Mouse (Mus musculus) midbrain, embryonic 11.5 days (tissue): ENCODE measurements around the gene Macf1. TPM values are rescaled to one million over a fixed set of nuclear protein-coding genes. Genes with fewer than 3 reads are reported as not detected.

Experiments used
- ATAC-seq: fragments of 200-750 bp; cut with Nextera tagmentation; 2 replicates; pipeline ENCODE4 v1.8.0; 2017; ENCODE audit warnings: moderate TSS enrichment, moderate library complexity; ENCODE audit not compliant: low FRiP score
- DNase-seq: peaks from one replicate; pipeline ENCODE4 v3.0.0; 2015; ENCODE audit warnings: low spot score; ENCODE audit errors: missing footprints
- H3K27ac ChIP-seq: fragments of 300-500 bp; sonication (generic); 2 replicates; pipeline ENCODE4 v1.5.1; 2014; ENCODE audit warnings: low read depth, low read length
- H3K27me3 ChIP-seq: fragments of 300-500 bp; sonication (generic); 2 replicates; pipeline ENCODE4 v1.6.1; 2014; ENCODE audit warnings: mild to moderate bottlenecking, low read length, moderate library complexity, mixed read lengths; ENCODE audit not compliant: control insufficient read depth, insufficient read depth
- H3K36me3 ChIP-seq: fragments of 300-500 bp; sonication (generic); 2 replicates; pipeline ENCODE4 v1.6.1; 2014; ENCODE audit warnings: mild to moderate bottlenecking, low read length, moderate library complexity, mixed read lengths; ENCODE audit not compliant: control insufficient read depth, insufficient read depth
- H3K4me1 ChIP-seq: fragments of 300-500 bp; sonication (generic); 2 replicates; pipeline ENCODE4 v1.6.1; 2014; ENCODE audit warnings: low read length; ENCODE audit not compliant: control insufficient read depth, insufficient read depth
- H3K4me2 ChIP-seq: fragments of 300-500 bp; sonication (generic); 2 replicates; pipeline ENCODE4 v1.6.1; 2014; ENCODE audit warnings: mild to moderate bottlenecking, moderate library complexity
- H3K4me3 ChIP-seq: fragments of 300-500 bp; sonication (generic); 2 replicates; pipeline ENCODE4 v1.5.1; 2014; ENCODE audit warnings: low read depth, low read length
- H3K9ac ChIP-seq: fragments of 300-500 bp; sonication (generic); 2 replicates; pipeline ENCODE4 v1.6.1; 2014; ENCODE audit warnings: low read length
- H3K9me3 ChIP-seq: fragments of 300-500 bp; sonication (generic); 2 replicates; pipeline ENCODE4 v1.6.1; 2016; ENCODE audit warnings: low read length; ENCODE audit not compliant: control insufficient read depth
- WGBS: fragments of 180-500 bp; shearing (Covaris S2); extraction: QIAGEN DNeasy Blood & Tissue Kit; methylation state at CpG from one replicate; pipeline ENCODE4 v1.1.7; 2014; 5-methylcytosine and 5-hydroxymethylcytosine counted together
- microRNA-seq: library from miRNA; unstranded; fragments of <30 nt; microRNA quantifications from one replicate; pipeline ENCODE4, GENCODE M21; 2017
- polyA plus RNA-seq: library from polyadenylated mRNA; unstranded; fragments of >200 nt; fragmentation: Nextera tagmentation; extraction: Ambion mirVana; gene quantifications from 2 replicates; pipeline ENCODE4 v1.2.1, GENCODE M21; 2014

The Macf1 gene
- polyA plus RNA-seq, 1 experiment from 2014 or later: 74.6 TPM

- no peaks in the 10 kb centered on the region for H3K27me3 ChIP-seq
- 87% methylated on average over 6 of the region's 6 CpGs for WGBS
- no peaks in the 10 kb centered on the region for H3K9me3 ChIP-seq
- no peak for ATAC-seq
- H3K4me1 ChIP-seq: no peaks in the 10 kb centered on the region
- no peak overlapping the region for H3K4me3 ChIP-seq
- H3K36me3 ChIP-seq: no peaks in the 10 kb centered on the region
- DNase-seq: no peak
- H3K4me2 ChIP-seq: no peak overlapping the region
- H3K9ac ChIP-seq: no peak overlapping the region
- H3K27ac ChIP-seq: no peak overlapping the region
These were observed 371.1 kb downstream of the Macf1 start for GRCm38 (mm10) chr4:123313010-123313409.

- no peaks in the 10 kb centered on the region for H3K27me3 ChIP-seq
- no peaks in the 10 kb centered on the region for H3K9me3 ChIP-seq
- no peak for DNase-seq
- 78% methylated on average over 7 of the region's 7 CpGs for WGBS
- no peak overlapping the region for H3K27ac ChIP-seq
- no peaks in the 10 kb centered on the region for H3K36me3 ChIP-seq
- H3K4me2 ChIP-seq: no peak overlapping the region
- H3K4me3 ChIP-seq: no peak overlapping the region
- ATAC-seq: no peak
- no peak overlapping the region for H3K9ac ChIP-seq
- no peaks in the 10 kb centered on the region for H3K4me1 ChIP-seq
These were observed 372.3 kb downstream of the Macf1 start for GRCm38 (mm10) chr4:123311845-123312244.

GRCm38 (mm10) chr4:123308292-123308691 lies 375.9 kb downstream of the Macf1 start:
- Histone ChIP-seq H3K27ac (no peak overlapping the region), H3K9ac (no peak overlapping the region), H3K36me3 (peaks cover 3% of the 10 kb centered on the region), H3K4me1 (no peaks in the 10 kb centered on the region), H3K9me3 (no peaks in the 10 kb centered on the region), H3K27me3 (no peaks in the 10 kb centered on the region), H3K4me2 (no peak overlapping the region), H3K4me3 (no peak overlapping the region)
- ATAC-seq: no peak
- 60% methylated on average over 3 of the region's 3 CpGs for WGBS
- DNase-seq: no peak

- DNase-seq (no peak), ATAC-seq (no peak)
- H3K36me3 ChIP-seq: peaks cover 5% of the 10 kb centered on the region
- no peak overlapping the region for H3K27ac ChIP-seq
- no peak overlapping the region for H3K9ac ChIP-seq
- no peaks in the 10 kb centered on the region for H3K9me3 ChIP-seq
- WGBS: 93% methylated on average over 10 of the region's 10 CpGs
- no peaks in the 10 kb centered on the region for H3K27me3 ChIP-seq
- H3K4me1 ChIP-seq: no peaks in the 10 kb centered on the region
- H3K4me3 ChIP-seq: no peak overlapping the region
- no peak overlapping the region for H3K4me2 ChIP-seq
These were observed 377.2 kb downstream of the Macf1 start for GRCm38 (mm10) chr4:123306999-123307398.

- Histone ChIP-seq H3K4me2 (no peak overlapping the region), H3K4me1 (no peaks in the 10 kb centered on the region), H3K9me3 (no peaks in the 10 kb centered on the region), H3K27me3 (no peaks in the 10 kb centered on the region), H3K27ac (no peak overlapping the region), H3K36me3 (peaks cover 5% of the 10 kb centered on the region), H3K9ac (no peak overlapping the region), H3K4me3 (no peak overlapping the region)
- DNase-seq: peak; percentile 92
- ATAC-seq: peak; percentile 38; the same call in 1 of the 2 replicates
- 42% methylated on average over 3 of the region's 3 CpGs for WGBS
These were observed 378.4 kb downstream of the Macf1 start for GRCm38 (mm10) chr4:123305789-123306188.

Small RNA genes lying within 50 kb of the gene (microRNA-seq; reads per million reads assigned to microRNA genes)
- gene Mir6398: not detected

Other genes starting within 250 kb of the Macf1 start
- gene Ndufs5, start 33.8 kb upstream of the Macf1 start, polyA plus RNA-seq: 301 and 315 TPM in 2 replicates
- 108 and 120 TPM in 2 replicates for gene Akirin1, start 66.0 kb upstream of the Macf1 start, polyA plus RNA-seq
- 0.30 and 0.44 TPM in 2 replicates for gene Rhbdl2, start 103.5 kb upstream of the Macf1 start, polyA plus RNA-seq
- gene 4933427I04Rik, start 175.3 kb upstream of the Macf1 start, polyA plus RNA-seq: 0.10 TPM in 1 of 2 replicates, not detected in the other
- gene Mycbp, start 220.5 kb upstream of the Macf1 start, polyA plus RNA-seq: 57.1 and 59.6 TPM in 2 replicates
- 48.5 and 51.6 TPM in 2 replicates for gene Rragc, start 233.1 kb upstream of the Macf1 start, polyA plus RNA-seq
- not detected in 2 replicates for gene 4930535I16Rik, start 233.7 kb upstream of the Macf1 start, polyA plus RNA-seq